Mouse (Mus musculus) 3134 (cell line): Measurements from ENCODE around the gene Fam107b.
A peak's percentile ranks its signal among the peaks of the same experiment; 100 is the strongest.

ENCODE experiments used
- DNase-seq: peaks from one replicate; pipeline ENCODE4 v3.0.0-alpha.2; 2011; ENCODE audit warnings: low spot score; ENCODE audit not compliant: insufficient read length; ENCODE audit errors: extremely low read depth

Fam107b gene

GRCm38 (mm10) chr2:3570186-3570585, at the start of gene Fam107b:
TSS of gene Fam107b (plus strand) at chr2:3570488.
- no peak for DNase-seq

GRCm38 (mm10) chr2:3522558-3522957, 47.7 kb upstream of the Fam107b start:
- no peak for DNase-seq

GRCm38 (mm10) chr2:3526288-3526687, 44.0 kb upstream of the Fam107b start:
- DNase-seq: no peak

- DNase-seq: no peak
Measured at GRCm38 (mm10) chr2:3541307-3542079, 28.8 kb upstream of the Fam107b start.

GRCm38 (mm10) chr2:3546055-3546454, 24.2 kb upstream of the Fam107b start:
- no peak for DNase-seq

- DNase-seq: peak; percentile 14
Measured at GRCm38 (mm10) chr2:3546588-3546987, 23.7 kb upstream of the Fam107b start.

GRCm38 (mm10) chr2:3570606-3571005, 318 bp downstream of the Fam107b start:
- DNase-seq: no peak

GRCm38 (mm10) chr2:3573883-3574282, 3.6 kb downstream of the Fam107b start:
- no peak for DNase-seq

GRCm38 (mm10) chr2:3575140-3575539, 4.9 kb downstream of the Fam107b start:
- DNase-seq: no peak

GRCm38 (mm10) chr2:3576346-3576745, 6.1 kb downstream of the Fam107b start:
- DNase-seq: no peak

- no peak for DNase-seq
Measured at GRCm38 (mm10) chr2:3577216-3577615, 6.9 kb downstream of the Fam107b start.

- no peak for DNase-seq
Measured at GRCm38 (mm10) chr2:3578180-3578902, 8.1 kb downstream of the Fam107b start.

GRCm38 (mm10) chr2:3579316-3579902, 9.1 kb downstream of the Fam107b start:
- DNase-seq: no peak

- no peak for DNase-seq
Measured at GRCm38 (mm10) chr2:3582830-3583229, 12.5 kb downstream of the Fam107b start.

GRCm38 (mm10) chr2:3585231-3585783, 15.0 kb downstream of the Fam107b start:
- DNase-seq: no peak

GRCm38 (mm10) chr2:3590086-3590915, 20.0 kb downstream of the Fam107b start:
- DNase-seq: no peak

GRCm38 (mm10) chr2:3590916-3591197, 20.6 kb downstream of the Fam107b start:
- no peak for DNase-seq

GRCm38 (mm10) chr2:3594663-3595318, 24.5 kb downstream of the Fam107b start:
- DNase-seq: no peak

GRCm38 (mm10) chr2:3600421-3600820, 30.1 kb downstream of the Fam107b start:
- DNase-seq: no peak

GRCm38 (mm10) chr2:3602599-3602998, 32.3 kb downstream of the Fam107b start:
- no peak for DNase-seq
